Mouse (Mus musculus): ENCODE measurements around the gene Epha7. TPM values are rescaled to one million over a fixed set of nuclear protein-coding genes. Genes with fewer than 3 reads are reported as not detected.

Epha7 gene
- total and polyA plus RNA-seq, 2 experiments from 2014 or later = 8.7 to 11.2 TPM

DNA sequence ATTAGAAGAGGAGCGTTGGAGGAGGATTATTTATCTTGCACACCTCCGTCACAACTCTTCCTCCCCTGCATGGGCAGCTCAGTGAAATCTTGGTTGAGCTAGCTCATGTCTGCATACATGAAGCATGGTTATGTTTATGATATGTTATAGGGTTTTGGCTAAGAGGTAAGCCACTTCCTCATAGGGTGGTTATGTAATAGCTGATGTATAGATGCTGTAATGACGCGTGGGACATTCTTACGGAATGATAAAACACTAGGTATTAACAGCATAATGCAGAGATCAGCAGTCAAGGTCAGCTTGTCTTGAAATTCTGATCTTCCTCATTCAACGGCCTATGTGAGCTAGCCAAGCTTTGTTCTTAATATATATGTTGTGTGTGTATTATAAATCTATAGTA lies 107.7 kb downstream of the Epha7 start:
- H3K9me3 ChIP-seq (replicated peaks; ENCODE audit: control insufficient read depth, low read length) = no peaks in the 10 kb centered on the region
- 82% methylated on average over 6 of the region's 6 CpGs for WGBS
- no peak overlapping the region for H3K9ac ChIP-seq (replicated peaks; ENCODE audit: low read depth, low read length)
- DNase-seq (ENCODE audit: low spot score) = no peak
- H3K36me3 ChIP-seq (replicated peaks; ENCODE audit: control insufficient read depth, insufficient read depth, low read length) = no peaks in the 10 kb centered on the region
- no peaks in the 10 kb centered on the region for H3K27me3 ChIP-seq (ENCODE audit: control insufficient read depth, insufficient read depth, low read length)
- no peak for TF ChIP-seq CTCF (IDR thresholded peaks at IDR 0.05; ENCODE audit: low read depth)
- TF ChIP-seq EP300 (IDR thresholded peaks at IDR 0.05; ENCODE audit: low read depth) = no peak
- H3K4me3 ChIP-seq (ENCODE audit: low read depth, low read length) = no peak overlapping the region
- no peak for ATAC-seq (ENCODE audit: insufficient read depth, low read depth)
- H3K4me1 ChIP-seq (ENCODE audit: control insufficient read depth, insufficient read depth) = 0 out of 2 replicates have a peak, but pooled peaks cover under 1% of the 10 kb centered on the region
- H3K27ac ChIP-seq (ENCODE audit: low read depth) = no peak overlapping the region
- no peak overlapping the region for H3K4me2 ChIP-seq (ENCODE audit: low read depth, low read length)

DNA sequence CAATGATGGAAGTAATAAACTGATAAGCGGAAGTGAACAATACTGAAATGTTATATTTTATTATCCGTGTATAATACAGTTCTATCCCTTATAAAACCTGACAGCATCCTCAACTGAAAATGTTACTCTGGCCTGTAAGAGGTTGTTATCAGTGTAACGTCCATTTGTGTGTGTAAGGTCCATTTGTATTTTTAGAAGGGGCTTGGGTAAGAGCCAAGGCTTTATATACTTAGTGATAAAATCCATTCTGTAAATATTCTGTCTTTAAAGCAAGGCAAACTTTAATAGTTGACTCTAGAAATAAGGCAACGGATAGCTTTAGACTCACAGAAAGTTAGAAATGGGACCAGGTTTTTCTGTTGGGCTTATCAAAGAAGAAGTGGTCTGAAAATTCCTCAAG lies 113.1 kb downstream of the Epha7 start:
- H3K36me3 ChIP-seq (replicated peaks; ENCODE audit: control insufficient read depth, insufficient read depth, low read length) = no peaks in the 10 kb centered on the region
- DNase-seq (ENCODE audit: low spot score) (no peak), ATAC-seq (ENCODE audit: insufficient read depth, low read depth) (no peak)
- H3K4me1 ChIP-seq (ENCODE audit: control insufficient read depth, insufficient read depth) = 0 out of 2 replicates have a peak, but pooled peaks cover 8% of the 10 kb centered on the region
- H3K4me2 ChIP-seq (ENCODE audit: low read depth, low read length) = no peak overlapping the region
- TF ChIP-seq CTCF (IDR thresholded peaks at IDR 0.05; ENCODE audit: low read depth) (no peak), EP300 (IDR thresholded peaks at IDR 0.05; ENCODE audit: low read depth) (no peak)
- H3K9me3 ChIP-seq (replicated peaks; ENCODE audit: control insufficient read depth, low read length) = no peaks in the 10 kb centered on the region
- no peak overlapping the region for H3K9ac ChIP-seq (replicated peaks; ENCODE audit: low read depth, low read length)
- H3K27me3 ChIP-seq (ENCODE audit: control insufficient read depth, insufficient read depth, low read length) = no peaks in the 10 kb centered on the region
- no peak overlapping the region for H3K4me3 ChIP-seq (ENCODE audit: low read depth, low read length)
- no peak overlapping the region for H3K27ac ChIP-seq (ENCODE audit: low read depth)
- 39% methylated on average over 4 of the region's 4 CpGs for WGBS

GRCm38 (mm10) chr4:28933431-28933830 lies 120.5 kb downstream of the Epha7 start:
- no peak for ATAC-seq (ENCODE audit: insufficient read depth, low read depth)
- no peak for DNase-seq (ENCODE audit: low spot score)
- 73% methylated on average over 4 of the region's 4 CpGs for WGBS
- Histone ChIP-seq H3K36me3 (replicated peaks; ENCODE audit: control insufficient read depth, insufficient read depth, low read length) (no peaks in the 10 kb centered on the region), H3K27ac (ENCODE audit: low read depth) (no peak overlapping the region), H3K27me3 (ENCODE audit: control insufficient read depth, insufficient read depth, low read length) (no peaks in the 10 kb centered on the region), H3K4me1 (ENCODE audit: control insufficient read depth, insufficient read depth) (no peaks in the 10 kb centered on the region), H3K9me3 (replicated peaks; ENCODE audit: control insufficient read depth, low read length) (no peaks in the 10 kb centered on the region), H3K4me2 (ENCODE audit: low read depth, low read length) (no peak overlapping the region), H3K9ac (replicated peaks; ENCODE audit: low read depth, low read length) (no peak overlapping the region), H3K4me3 (ENCODE audit: low read depth, low read length) (no peak overlapping the region)
- TF ChIP-seq EP300 (IDR thresholded peaks at IDR 0.05; ENCODE audit: low read depth) (no peak), CTCF (IDR thresholded peaks at IDR 0.05; ENCODE audit: low read depth) (no peak)

DNA sequence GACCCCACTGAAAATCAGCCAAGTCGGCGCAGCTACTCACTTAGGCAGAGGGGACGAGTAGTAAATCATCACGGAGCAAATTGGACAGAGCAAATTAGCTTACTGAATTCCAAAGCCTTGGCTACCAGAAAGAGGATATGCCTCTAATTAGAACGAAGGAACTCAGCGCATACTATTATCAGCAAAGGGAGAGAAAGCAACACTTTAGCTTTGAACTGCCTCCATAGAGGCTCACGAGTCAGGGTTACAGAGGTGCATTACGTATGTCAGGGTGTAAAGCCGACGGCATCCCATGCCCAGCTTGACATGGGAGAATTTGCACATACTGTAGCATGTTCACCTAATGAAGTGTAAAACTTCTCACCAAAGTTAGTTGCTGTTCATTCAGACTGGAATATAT lies 121.9 kb downstream of the Epha7 start:
- WGBS = 81% methylated on average over 10 of the region's 10 CpGs
- Histone ChIP-seq H3K4me2 (ENCODE audit: low read depth, low read length) (no peak overlapping the region), H3K4me3 (ENCODE audit: low read depth, low read length) (no peak overlapping the region), H3K27ac (ENCODE audit: low read depth) (no peak overlapping the region), H3K9ac (replicated peaks; ENCODE audit: low read depth, low read length) (no peak overlapping the region), H3K36me3 (replicated peaks; ENCODE audit: control insufficient read depth, insufficient read depth, low read length) (no peaks in the 10 kb centered on the region), H3K9me3 (replicated peaks; ENCODE audit: control insufficient read depth, low read length) (no peaks in the 10 kb centered on the region), H3K4me1 (ENCODE audit: control insufficient read depth, insufficient read depth) (no peaks in the 10 kb centered on the region), H3K27me3 (ENCODE audit: control insufficient read depth, insufficient read depth, low read length) (no peaks in the 10 kb centered on the region)
- DNase-seq (ENCODE audit: low spot score) = no peak
- TF ChIP-seq CTCF (IDR thresholded peaks at IDR 0.05; ENCODE audit: low read depth) = no peak
- TF ChIP-seq EP300 (IDR thresholded peaks at IDR 0.05; ENCODE audit: low read depth) = no peak
- ATAC-seq (ENCODE audit: insufficient read depth, low read depth) = no peak

- no peak for TF ChIP-seq EP300 (IDR thresholded peaks at IDR 0.05; ENCODE audit: low read depth)
- TF ChIP-seq CTCF (IDR thresholded peaks at IDR 0.05; ENCODE audit: low read depth) = no peak
- 83% methylated on average over 11 of the region's 11 CpGs for WGBS
- H3K4me3 ChIP-seq (ENCODE audit: low read depth, low read length) = no peak overlapping the region
- DNase-seq (ENCODE audit: low spot score) (no peak), ATAC-seq (ENCODE audit: insufficient read depth, low read depth) (no peak)
- H3K9ac ChIP-seq (replicated peaks; ENCODE audit: low read depth, low read length) = no peak overlapping the region
- no peaks in the 10 kb centered on the region for H3K4me1 ChIP-seq (ENCODE audit: control insufficient read depth, insufficient read depth)
- no peaks in the 10 kb centered on the region for H3K9me3 ChIP-seq (replicated peaks; ENCODE audit: control insufficient read depth, low read length)
- no peak overlapping the region for H3K4me2 ChIP-seq (ENCODE audit: low read depth, low read length)
- no peaks in the 10 kb centered on the region for H3K36me3 ChIP-seq (replicated peaks; ENCODE audit: control insufficient read depth, insufficient read depth, low read length)
- no peaks in the 10 kb centered on the region for H3K27me3 ChIP-seq (ENCODE audit: control insufficient read depth, insufficient read depth, low read length)
- no peak overlapping the region for H3K27ac ChIP-seq (ENCODE audit: low read depth)
Measured at GRCm38 (mm10) chr4:28935567-28935966, 122.6 kb downstream of the Epha7 start.

- TF ChIP-seq CTCF (IDR thresholded peaks at IDR 0.05; ENCODE audit: low read depth) (no peak), EP300 (IDR thresholded peaks at IDR 0.05; ENCODE audit: low read depth) (no peak)
- WGBS = 91% methylated on average over 2 of the region's 2 CpGs
- H3K9me3 ChIP-seq (replicated peaks; ENCODE audit: control insufficient read depth, low read length) = no peaks in the 10 kb centered on the region
- ATAC-seq (ENCODE audit: insufficient read depth, low read depth) (no peak), DNase-seq (ENCODE audit: low spot score) (no peak)
- no peak overlapping the region for H3K4me2 ChIP-seq (ENCODE audit: low read depth, low read length)
- no peaks in the 10 kb centered on the region; the same call in 1 of the 2 replicates for H3K36me3 ChIP-seq (replicated peaks; ENCODE audit: control insufficient read depth, insufficient read depth, low read length)
- H3K4me3 ChIP-seq (ENCODE audit: low read depth, low read length) = no peak overlapping the region
- no peak overlapping the region for H3K9ac ChIP-seq (replicated peaks; ENCODE audit: low read depth, low read length)
- no peaks in the 10 kb centered on the region for H3K27me3 ChIP-seq (ENCODE audit: control insufficient read depth, insufficient read depth, low read length)
- H3K4me1 ChIP-seq (ENCODE audit: control insufficient read depth, insufficient read depth) = no peaks in the 10 kb centered on the region
- H3K27ac ChIP-seq (ENCODE audit: low read depth) = no peak overlapping the region
Measured at GRCm38 (mm10) chr4:28940710-28941109, 127.8 kb downstream of the Epha7 start.

Data from heart, postnatal 0 days (tissue).